Mouse (Mus musculus) right cerebral cortex, postnatal 14 days (tissue): Measurements from ENCODE around the gene Msh5.
"Not testable (repeated sequence)": the region's sequence is repeated elsewhere in the genome, so short reads cannot be mapped to it uniquely, and the experiment has no call there.

Source experiments
- DNase-seq: peaks from one replicate; pipeline ENCODE4 v3.0.0; 2022

The Msh5 gene

GRCm38 (mm10) chr17:35021842-35022477 is 24.6 kb downstream of the Msh5 start:
- DNase-seq: no peak

- DNase-seq: peak; percentile 87
Measured at GRCm38 (mm10) chr17:35021163-35021808, 25.3 kb downstream of the Msh5 start.

GRCm38 (mm10) chr17:35020551-35020950 is 26.0 kb downstream of the Msh5 start:
- no peak for DNase-seq

- no peak for DNase-seq
Measured at GRCm38 (mm10) chr17:35019894-35020293, 26.7 kb downstream of the Msh5 start.

GRCm38 (mm10) chr17:35018171-35018570 is 28.4 kb downstream of the Msh5 start:
- DNase-seq: no peak

GRCm38 (mm10) chr17:35017706-35018030 is 28.9 kb downstream of the Msh5 start:
- DNase-seq: no peak

GRCm38 (mm10) chr17:35016791-35017705 is 29.5 kb downstream of the Msh5 start:
- DNase-seq: no peak

- DNase-seq: peak; percentile 44
Measured at GRCm38 (mm10) chr17:35016376-35016775, 30.2 kb downstream of the Msh5 start, which contains the start of gene Vwa7. Gene Vwa7 (plus strand): TSS chr17:35016579.

GRCm38 (mm10) chr17:35015296-35015695 is 31.2 kb downstream of the Msh5 start:
- no peak for DNase-seq

- DNase-seq: no peak
Measured at GRCm38 (mm10) chr17:35013221-35013620, 33.3 kb downstream of the Msh5 start.

- no peak for DNase-seq
Measured at GRCm38 (mm10) chr17:35012430-35012829, 34.1 kb downstream of the Msh5 start.

- no peak for DNase-seq
Measured at GRCm38 (mm10) chr17:35011440-35011839, 35.1 kb downstream of the Msh5 start.

GRCm38 (mm10) chr17:35009586-35009985 is 37.0 kb downstream of the Msh5 start:
- DNase-seq: no peak

GRCm38 (mm10) chr17:35007387-35007991 is 39.1 kb downstream of the Msh5 start:
- DNase-seq: no peak

- DNase-seq: not testable (repeated sequence)
Measured at GRCm38 (mm10) chr17:35005902-35006301, 40.6 kb downstream of the Msh5 start.

- no peak for DNase-seq
Measured at GRCm38 (mm10) chr17:35005158-35005557, 41.4 kb downstream of the Msh5 start.

- DNase-seq: no peak
Measured at GRCm38 (mm10) chr17:35004075-35004717, 42.3 kb downstream of the Msh5 start.

- DNase-seq: no peak
Measured at GRCm38 (mm10) chr17:35003022-35003838, 43.3 kb downstream of the Msh5 start.

- DNase-seq: no peak
Measured at GRCm38 (mm10) chr17:35002153-35002865, 44.2 kb downstream of the Msh5 start.

- peak; percentile 41 for DNase-seq
Measured at GRCm38 (mm10) chr17:35001452-35002152, 44.9 kb downstream of the Msh5 start.
